Mouse (Mus musculus) erythroblast, embryonic 14.5 days (primary cell): ENCODE measurements around the gene Pdilt. TPM values are rescaled to one million over a fixed set of nuclear protein-coding genes. Genes with fewer than 3 reads are reported as not detected.

Experiments
- H3K27me3 ChIP-seq: 2 replicates; pipeline ENCODE4 v1.6.1; 2012; ENCODE audit warnings: inconsistent platforms; ENCODE audit not compliant: control insufficient read depth
- H3K36me3 ChIP-seq: 2 replicates; pipeline ENCODE4 v1.6.1; 2012; ENCODE audit warnings: mild to moderate bottlenecking, inconsistent platforms; ENCODE audit not compliant: control insufficient read depth
- H3K4me1 ChIP-seq: 2 replicates; pipeline ENCODE4 v1.6.1; 2012; ENCODE audit warnings: inconsistent platforms; ENCODE audit not compliant: control insufficient read depth
- H3K4me3 ChIP-seq: replicated peaks from 2 replicates; pipeline ENCODE3; 2012; ENCODE audit warnings: moderate library complexity, mild to moderate bottlenecking, inconsistent platforms
- H3K9me3 ChIP-seq: 2 replicates; pipeline ENCODE4 v1.6.1; 2012; ENCODE audit warnings: low read length, inconsistent platforms, mixed read lengths; ENCODE audit not compliant: control insufficient read depth
- GATA1 ChIP-seq: IDR thresholded peaks from 2 replicates; pipeline ENCODE4 v1.6.1; 2012; ENCODE audit warnings: low read length, inconsistent platforms, mixed read lengths
- TAL1 ChIP-seq: IDR thresholded peaks from 3 replicates; pipeline ENCODE4 v1.6.1; 2012; ENCODE audit warnings: low read length, inconsistent platforms, mixed read lengths
- polyA plus RNA-seq: library from polyadenylated mRNA; stranded (reverse); fragments of >175 nt; gene quantifications from 2 replicates; pipeline ENCODE4 v1.2.3, GENCODE M21; 2012

The Pdilt gene
- polyA plus RNA-seq, 1 experiment, result not detected

DNA sequence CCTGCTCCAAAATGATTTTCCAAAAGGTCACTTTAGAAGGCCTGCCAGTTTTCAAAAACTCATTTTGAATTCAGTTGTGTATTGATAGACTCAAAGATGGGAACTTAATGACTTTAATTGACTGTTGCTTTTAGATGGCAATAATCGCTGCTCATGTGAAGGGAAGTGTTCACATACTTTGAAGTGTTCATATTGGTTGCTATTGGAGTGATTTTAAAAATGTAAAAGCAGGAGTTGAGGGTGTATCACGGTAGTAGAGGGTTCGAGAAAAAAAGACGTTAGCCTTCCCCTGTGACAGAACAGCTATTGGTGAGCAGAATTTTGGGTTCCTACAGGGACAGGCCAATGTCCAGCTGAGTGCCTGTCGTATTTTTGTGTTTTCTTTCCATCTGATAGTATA lies 4.1 kb downstream of the Pdilt start, which contains the start of gene Acsm5:
TSS of gene Acsm5 (plus strand) at position 301 of the 400 bp plus-strand sequence.
- Histone ChIP-seq H3K4me3 (no peak within 1 kb of the TSS), H3K9me3 (no peaks in the 10 kb centered on the region), H3K27me3 (no peaks in the 10 kb centered on the region), H3K36me3 (no peaks in the 10 kb centered on the region), H3K4me1 (no peaks in the 10 kb centered on the region)
- TF ChIP-seq TAL1 (no peak), GATA1 (no peak)

DNA sequence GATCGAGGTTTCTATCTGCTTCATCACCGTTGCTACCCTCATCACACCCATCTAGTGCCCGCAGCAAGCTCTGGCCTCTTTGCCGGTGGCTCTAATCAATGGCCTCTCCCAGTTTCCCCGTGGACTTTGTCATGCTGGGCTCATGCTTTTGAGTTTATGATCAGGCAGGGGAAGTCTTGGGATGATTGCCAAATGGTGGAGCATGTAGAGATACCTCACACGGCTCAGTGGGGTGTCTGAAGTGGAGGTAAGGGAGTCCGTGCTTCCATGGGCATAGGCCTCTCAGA lies 7.1 kb downstream of the Pdilt start:
- Histone ChIP-seq H3K36me3 (no peaks in the 10 kb centered on the region), H3K4me1 (no peaks in the 10 kb centered on the region), H3K9me3 (no peaks in the 10 kb centered on the region; the same call in 1 of the 2 replicates), H3K27me3 (no peaks in the 10 kb centered on the region), H3K4me3 (no peak overlapping the region)
- no peak for TF ChIP-seq GATA1
- no peak for TF ChIP-seq TAL1

DNA sequence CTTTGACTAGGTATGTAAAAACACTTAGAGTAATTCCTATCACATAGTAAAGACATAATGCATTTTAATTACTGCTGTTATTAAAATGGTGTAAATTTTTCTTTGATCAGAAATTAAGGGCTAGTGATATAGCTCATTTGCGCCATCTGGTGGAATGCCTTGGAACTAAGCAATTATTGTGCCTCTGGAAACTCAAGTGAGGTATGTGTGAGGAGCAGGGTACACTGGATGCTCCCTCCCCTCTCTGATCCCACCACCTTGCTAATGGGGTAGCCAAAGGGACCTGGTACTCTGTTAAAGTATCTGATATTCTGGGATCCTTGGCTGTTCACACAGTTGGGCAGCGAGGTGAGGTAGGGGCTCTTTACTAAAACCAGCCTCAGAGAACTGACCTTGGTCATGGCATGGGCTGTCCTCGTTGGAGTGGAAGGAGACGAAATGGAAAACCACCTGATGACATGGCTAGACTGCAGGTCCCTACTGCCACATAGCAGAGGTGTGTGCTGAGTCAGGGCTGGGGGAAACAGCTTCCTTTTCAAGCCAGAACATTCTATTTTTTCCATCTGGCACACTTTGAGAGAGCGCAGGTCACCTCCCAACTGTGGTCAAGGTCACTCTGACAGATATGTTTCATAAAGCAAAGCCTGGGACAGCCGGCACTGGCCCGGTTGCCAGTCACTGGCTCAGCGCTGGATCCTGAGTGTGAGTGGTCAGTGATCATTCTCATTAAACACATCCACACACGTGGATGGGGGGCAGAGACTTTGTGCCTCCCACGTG lies 7.6 kb downstream of the Pdilt start:
- Histone ChIP-seq H3K4me3 (no peak overlapping the region), H3K36me3 (no peaks in the 10 kb centered on the region), H3K9me3 (no peaks in the 10 kb centered on the region; the same call in 1 of the 2 replicates), H3K27me3 (no peaks in the 10 kb centered on the region), H3K4me1 (no peaks in the 10 kb centered on the region)
- TF ChIP-seq GATA1 (no peak), TAL1 (no peak)

DNA sequence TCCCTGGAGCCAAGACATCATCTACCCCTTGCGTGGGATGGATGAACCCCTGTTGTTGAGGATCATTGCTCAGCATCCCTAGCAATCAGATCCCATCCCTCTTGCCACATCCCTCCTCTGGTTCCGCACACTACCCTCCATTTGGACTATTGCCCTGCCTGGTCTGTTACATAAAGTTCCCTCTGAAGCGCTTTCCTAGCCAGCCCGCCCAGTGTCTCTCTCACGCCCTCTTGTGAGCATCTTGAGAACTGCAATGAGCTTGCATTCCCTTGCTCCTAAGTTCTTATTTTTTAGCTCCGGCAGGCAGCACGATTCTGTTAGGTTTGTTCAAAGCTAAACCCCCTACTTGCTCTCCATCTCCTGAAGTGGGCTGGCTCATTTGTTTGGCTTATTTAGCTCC lies 10.2 kb downstream of the Pdilt start:
- no peak for TF ChIP-seq GATA1
- TF ChIP-seq TAL1, result no peak
- Histone ChIP-seq H3K27me3 (no peaks in the 10 kb centered on the region), H3K4me1 (no peaks in the 10 kb centered on the region), H3K4me3 (no peak overlapping the region), H3K9me3 (no peaks in the 10 kb centered on the region; the same call in 1 of the 2 replicates), H3K36me3 (no peaks in the 10 kb centered on the region)

DNA sequence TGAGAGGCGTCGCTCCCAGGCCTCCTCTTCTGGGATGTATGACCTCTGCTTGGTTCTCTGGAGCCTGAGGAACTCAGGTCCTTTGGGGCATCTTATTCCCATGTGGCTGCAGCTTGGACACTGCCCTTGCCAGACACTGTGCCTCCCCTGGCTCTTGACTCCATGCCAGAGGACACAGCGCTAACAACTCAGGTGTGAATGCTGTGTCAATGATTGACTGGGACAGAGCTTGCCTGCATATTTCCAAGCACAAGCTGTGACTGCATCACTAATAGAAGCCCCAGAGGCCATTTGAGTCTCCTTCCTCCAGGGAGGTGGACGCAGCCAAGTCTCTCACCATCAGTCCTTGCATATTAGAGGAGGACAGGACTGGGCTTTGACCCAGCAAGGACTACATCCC lies 12.1 kb downstream of the Pdilt start:
- H3K9me3 ChIP-seq, result no peaks in the 10 kb centered on the region; the same call in 1 of the 2 replicates
- H3K4me1 ChIP-seq, result no peaks in the 10 kb centered on the region
- no peaks in the 10 kb centered on the region for H3K27me3 ChIP-seq
- H3K36me3 ChIP-seq, result no peaks in the 10 kb centered on the region
- no peak for TF ChIP-seq TAL1
- TF ChIP-seq GATA1, result no peak
- no peak overlapping the region for H3K4me3 ChIP-seq

DNA sequence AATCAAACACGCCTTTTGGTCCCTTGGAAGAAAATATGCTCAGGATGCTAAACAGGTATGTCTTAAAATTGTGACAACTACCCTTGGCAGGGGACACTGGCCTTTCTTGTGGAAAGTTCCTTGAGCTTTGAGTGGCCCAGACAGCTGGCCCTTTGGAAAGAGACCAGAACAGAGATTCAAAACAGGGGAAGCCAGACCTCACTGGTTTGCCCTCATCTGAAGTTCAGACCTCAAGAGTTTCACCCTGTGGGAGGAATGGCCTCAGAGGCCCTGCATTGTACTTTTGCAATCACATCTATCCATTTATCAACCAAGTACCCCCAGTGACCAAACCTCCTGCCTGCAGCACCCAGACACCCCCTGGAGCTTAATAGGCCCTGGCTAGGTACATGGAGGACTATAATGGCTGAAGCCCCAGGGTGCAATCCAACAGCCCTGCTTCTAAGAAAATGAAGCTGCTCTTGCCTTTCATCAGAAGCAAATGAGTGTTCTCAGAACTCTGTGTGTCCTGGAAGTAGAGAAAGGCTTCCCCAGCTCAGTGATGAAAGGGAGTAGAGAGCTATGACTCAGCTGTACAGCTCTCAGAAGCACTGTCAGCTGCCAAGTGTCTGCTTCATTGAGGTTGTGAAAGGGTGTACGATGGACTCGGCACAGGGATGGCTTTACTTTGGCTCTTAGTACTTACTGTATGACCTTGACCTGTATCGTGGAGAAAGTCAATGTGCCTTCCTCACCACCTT lies 33.1 kb downstream of the Pdilt start:
- Histone ChIP-seq H3K4me3 (no peak overlapping the region), H3K36me3 (no peaks in the 10 kb centered on the region), H3K27me3 (no peaks in the 10 kb centered on the region), H3K9me3 (no peaks in the 10 kb centered on the region; the same call in 1 of the 2 replicates), H3K4me1 (no peaks in the 10 kb centered on the region)
- TF ChIP-seq GATA1 (no peak), TAL1 (no peak)

DNA sequence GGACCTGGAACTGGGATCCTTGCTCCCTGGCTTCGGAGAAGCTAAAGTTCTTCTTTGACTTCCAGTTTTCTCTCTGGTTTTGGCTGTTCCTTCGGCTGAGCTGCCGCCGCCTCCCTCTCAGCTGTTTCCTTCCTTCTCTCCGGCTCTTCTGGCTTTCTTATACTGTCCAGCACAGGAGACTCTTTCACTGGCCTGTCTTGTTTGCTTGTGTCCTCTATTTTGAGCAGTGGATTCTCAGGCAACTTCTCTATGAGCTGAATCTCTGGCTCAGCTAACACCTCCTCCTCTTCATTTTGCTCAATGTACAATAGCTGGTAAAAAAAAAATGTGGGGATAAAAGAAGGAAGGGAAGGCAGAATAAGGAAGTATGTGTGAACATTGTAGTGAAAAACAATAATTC lies 36.6 kb downstream of the Pdilt start:
- TF ChIP-seq TAL1 (no peak), GATA1 (no peak)
- H3K9me3 ChIP-seq, result no peaks in the 10 kb centered on the region
- no peaks in the 10 kb centered on the region for H3K27me3 ChIP-seq
- H3K4me3 ChIP-seq, result no peak overlapping the region
- no peaks in the 10 kb centered on the region for H3K4me1 ChIP-seq
- H3K36me3 ChIP-seq, result no peaks in the 10 kb centered on the region

DNA sequence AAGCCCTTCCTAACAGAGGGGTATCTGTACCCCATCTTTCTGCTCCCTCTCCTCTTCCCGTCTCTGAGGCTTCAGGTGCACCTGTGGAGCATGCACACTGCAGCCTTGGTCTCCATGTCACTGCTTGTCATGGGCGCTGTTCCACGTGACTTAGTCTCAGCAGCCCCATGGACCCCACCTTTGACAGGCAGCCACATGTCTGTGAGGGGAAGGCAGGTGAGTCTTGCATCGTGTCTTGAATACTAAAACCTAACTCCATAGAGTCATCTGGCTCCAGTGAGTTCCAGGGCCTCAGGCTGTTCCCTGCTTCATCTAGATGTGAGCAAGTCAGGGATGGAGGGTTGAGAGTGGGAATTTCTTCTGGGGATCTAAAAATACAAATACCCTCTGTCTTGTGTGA lies 39.1 kb downstream of the Pdilt start:
- Histone ChIP-seq H3K9me3 (no peaks in the 10 kb centered on the region), H3K36me3 (no peaks in the 10 kb centered on the region), H3K4me3 (no peak overlapping the region), H3K4me1 (no peaks in the 10 kb centered on the region), H3K27me3 (no peaks in the 10 kb centered on the region)
- no peak for TF ChIP-seq TAL1
- no peak for TF ChIP-seq GATA1

DNA sequence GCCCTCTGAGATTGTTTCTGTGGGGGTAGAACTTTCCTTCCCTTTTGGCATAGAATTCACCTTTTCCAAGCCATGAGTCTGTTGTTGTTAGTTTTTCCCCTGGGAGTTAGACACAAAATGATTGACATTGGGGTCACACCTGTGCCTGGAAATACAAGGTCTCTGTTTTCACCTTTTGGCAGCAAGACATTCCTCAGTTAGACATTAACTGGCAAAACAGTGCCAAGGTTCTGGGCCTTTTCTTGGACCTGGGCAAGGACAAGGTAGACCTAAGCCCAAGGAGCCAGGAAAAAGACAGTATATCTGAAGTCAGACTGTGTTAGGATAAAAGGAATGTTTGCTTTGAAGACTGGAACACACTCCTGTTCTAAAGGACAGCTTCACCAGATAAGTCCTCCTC lies 44.0 kb downstream of the Pdilt start, which contains the start of gene Umod:
TSS of gene Umod (minus strand) at position 27 of the 400 bp plus-strand sequence.
- Histone ChIP-seq H3K9me3 (peaks cover 9% of the 10 kb centered on the region; the same call in 1 of the 2 replicates), H3K27me3 (no peaks in the 10 kb centered on the region), H3K4me3 (no peak within 1 kb of the TSS), H3K36me3 (no peaks in the 10 kb centered on the region), H3K4me1 (no peaks in the 10 kb centered on the region)
- TF ChIP-seq TAL1, result no peak
- TF ChIP-seq GATA1, result no peak
